Mouse (Mus musculus): ENCODE data around the gene Ccdc87. TPM values are rescaled to one million over a fixed set of nuclear protein-coding genes. Genes with fewer than 3 reads are reported as not detected.

Ccdc87 gene
- polyA plus RNA-seq, 1 experiment from 2014 or later = not detected

DNA sequence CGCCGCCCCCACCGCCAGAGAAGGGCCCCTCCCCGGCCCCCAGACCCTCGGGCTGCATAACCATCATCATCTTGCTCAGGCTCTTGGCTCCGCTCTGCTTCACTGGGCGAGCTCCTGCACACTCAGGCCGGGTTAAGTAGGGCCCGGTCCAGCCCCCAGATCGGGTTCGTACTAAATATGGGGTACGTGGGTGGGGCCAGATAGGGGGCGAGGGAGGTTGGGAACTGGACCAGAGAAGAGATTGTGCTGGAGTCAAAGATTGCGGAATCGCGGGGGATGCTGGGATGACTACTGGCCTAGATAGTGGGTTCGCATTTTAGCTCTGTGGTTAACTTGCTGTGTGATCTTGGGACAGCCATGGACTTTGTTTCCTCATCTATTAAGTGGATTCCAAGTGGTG lies 38.6 kb downstream of the Ccdc87 start, which contains the start of gene Actn3:
Gene Actn3 (minus strand): TSS at position 125 of the 400 bp plus-strand sequence.
- 2% methylated on average over 17 of the region's 17 CpGs for WGBS
- H3K4me1 ChIP-seq = peaks cover 30% of the 10 kb centered on the region
- peak within 1 kb of the TSS; percentile 95 for H3K4me3 ChIP-seq
- H3K27me3 ChIP-seq (ENCODE audit: insufficient read depth, poor library complexity, severe bottlenecking) = peaks cover 3% of the 10 kb centered on the region; the same call in 1 of the 2 replicates
- 0 out of 2 replicates have a peak, but pooled peaks cover 5% of the 10 kb centered on the region for H3K36me3 ChIP-seq
- no peaks in the 10 kb centered on the region for H3K9me3 ChIP-seq
- no peak for DNase-seq (ENCODE audit: low spot score)
- H3K27ac ChIP-seq = peak within 1 kb of the TSS; percentile 87

DNA sequence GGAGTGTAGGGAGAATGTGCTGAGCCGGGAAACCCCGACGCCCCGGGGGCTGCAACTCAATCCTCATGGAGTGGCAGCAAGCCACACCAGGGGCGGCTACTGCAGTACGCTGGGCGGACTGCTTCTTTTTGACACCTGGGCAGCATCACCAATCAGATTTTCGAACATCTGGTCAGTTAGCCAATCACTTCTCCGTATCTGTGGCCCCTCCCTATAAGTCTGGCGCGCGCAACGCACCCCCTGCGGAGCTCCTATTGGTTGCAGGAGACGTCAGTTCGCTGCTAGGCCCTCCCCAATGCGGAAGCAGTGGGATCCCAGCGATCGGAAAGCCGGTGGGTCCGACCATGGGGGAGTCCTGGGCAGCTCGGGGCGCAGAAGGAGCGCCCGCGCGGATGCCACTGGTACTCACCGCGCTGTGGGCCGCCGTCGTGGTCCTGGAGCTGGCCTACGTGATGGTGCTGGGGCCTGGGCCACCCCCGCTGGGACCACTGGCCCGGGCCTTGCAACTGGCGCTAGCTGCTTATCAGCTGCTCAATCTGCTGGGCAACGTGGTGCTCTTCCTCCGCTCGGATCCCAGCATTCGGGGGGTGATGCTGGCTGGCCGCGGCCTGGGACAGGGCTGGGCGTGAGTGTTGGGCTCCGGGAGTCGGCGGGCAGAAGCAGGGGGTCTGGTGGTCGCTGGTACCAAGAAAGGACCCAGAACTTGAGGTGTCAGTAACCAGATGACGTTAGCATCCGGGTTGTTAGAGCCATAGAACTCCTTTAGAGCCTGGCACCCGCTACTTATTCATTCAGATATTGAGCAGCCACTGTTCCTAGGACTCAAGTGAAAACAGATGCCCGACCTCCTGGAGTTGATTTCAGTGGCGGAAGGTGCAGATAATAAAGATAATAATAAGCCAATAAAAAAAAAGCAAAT lies 39.5 kb downstream of the Ccdc87 start, which contains the start of gene Zdhhc24:
Gene Zdhhc24 (plus strand): TSS at position 264 of the 919 bp plus-strand sequence.
- H3K36me3 ChIP-seq = peaks cover 8% of the 10 kb centered on the region; the same call in 1 of the 2 replicates
- peaks cover 3% of the 10 kb centered on the region; the same call in 1 of the 2 replicates for H3K27me3 ChIP-seq (ENCODE audit: insufficient read depth, poor library complexity, severe bottlenecking)
- peaks cover 30% of the 10 kb centered on the region for H3K4me1 ChIP-seq
- peak within 1 kb of the TSS; percentile 87 for H3K27ac ChIP-seq
- WGBS = under 1% methylated on average over 52 of the region's 52 CpGs
- no peaks in the 10 kb centered on the region for H3K9me3 ChIP-seq
- DNase-seq (ENCODE audit: low spot score) = peak; percentile 98
- H3K4me3 ChIP-seq = peak within 1 kb of the TSS; percentile 95

- WGBS = 70% methylated on average over 10 of the region's 10 CpGs
These were observed 40.1 kb downstream of the Ccdc87 start for GRCm38 (mm10) chr19:4879324-4879703.

DNA sequence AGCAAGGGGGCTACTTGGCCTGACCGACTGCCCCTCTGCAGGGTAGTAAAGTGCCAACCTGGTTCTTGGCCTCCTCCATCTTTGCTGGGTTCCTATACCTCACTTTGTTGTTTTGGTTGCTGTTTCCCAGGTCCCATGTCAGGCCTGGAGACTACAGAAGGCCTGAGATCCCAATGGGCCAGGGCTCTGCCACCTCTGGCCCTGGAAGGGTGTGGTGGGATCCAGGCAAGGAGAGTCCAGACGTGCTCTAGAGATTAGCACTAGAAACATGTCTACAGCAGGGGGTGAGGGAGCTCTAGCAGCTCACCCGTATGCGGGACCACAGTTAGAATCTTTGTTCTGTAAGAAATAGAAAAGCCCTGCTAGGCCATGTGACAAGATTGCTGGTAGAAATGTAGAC lies 44.8 kb downstream of the Ccdc87 start:
- DNase-seq (ENCODE audit: low spot score) = no peak

More at GRCm38 (mm10) chr19:4879324-4879703, 40.1 kb downstream of the Ccdc87 start:
- no peaks in the 10 kb centered on the region for H3K9me3 ChIP-seq
- no peak for DNase-seq (ENCODE audit: low spot score)
- no peak overlapping the region for H3K27ac ChIP-seq
- peaks cover 30% of the 10 kb centered on the region for H3K4me1 ChIP-seq
- peaks cover 3% of the 10 kb centered on the region; the same call in 1 of the 2 replicates for H3K27me3 ChIP-seq (ENCODE audit: insufficient read depth, poor library complexity, severe bottlenecking)
- H3K4me3 ChIP-seq = peak overlapping the region; percentile 95
- peaks cover 8% of the 10 kb centered on the region; the same call in 1 of the 2 replicates for H3K36me3 ChIP-seq

GRCm38 (mm10) chr19:4889791-4890190 lies 50.6 kb downstream of the Ccdc87 start:
- peaks cover 52% of the 10 kb centered on the region for H3K27me3 ChIP-seq (ENCODE audit: insufficient read depth, poor library complexity, severe bottlenecking)
- no peak overlapping the region for H3K27ac ChIP-seq
- no peak for DNase-seq (ENCODE audit: low spot score)
- 0 out of 2 replicates have a peak, but pooled peaks cover 8% of the 10 kb centered on the region for H3K4me1 ChIP-seq
- peaks cover 5% of the 10 kb centered on the region; the same call in 1 of the 2 replicates for H3K36me3 ChIP-seq
- no peaks in the 10 kb centered on the region for H3K9me3 ChIP-seq
- no peak overlapping the region for H3K4me3 ChIP-seq
- 62% methylated on average over 10 of the region's 10 CpGs for WGBS

More for the DNA sequence above, 44.8 kb downstream of the Ccdc87 start:
- no peak overlapping the region for H3K27ac ChIP-seq
- peaks cover 8% of the 10 kb centered on the region; the same call in 1 of the 2 replicates for H3K36me3 ChIP-seq
- no peak overlapping the region for H3K4me3 ChIP-seq
- H3K9me3 ChIP-seq = no peaks in the 10 kb centered on the region
- WGBS = 81% methylated on average over 4 of the region's 4 CpGs
- peaks cover 3% of the 10 kb centered on the region; the same call in 1 of the 2 replicates for H3K27me3 ChIP-seq (ENCODE audit: insufficient read depth, poor library complexity, severe bottlenecking)
- H3K4me1 ChIP-seq = 0 out of 2 replicates have a peak, but pooled peaks cover 6% of the 10 kb centered on the region

- Histone ChIP-seq H3K9me3 (no peaks in the 10 kb centered on the region), H3K4me3 (no peak overlapping the region), H3K4me1 (0 out of 2 replicates have a peak, but pooled peaks cover 10% of the 10 kb centered on the region), H3K27ac (no peak overlapping the region), H3K36me3 (peaks cover 5% of the 10 kb centered on the region; the same call in 1 of the 2 replicates), H3K27me3 (ENCODE audit: insufficient read depth, poor library complexity, severe bottlenecking) (peaks cover 61% of the 10 kb centered on the region)
- DNase-seq (ENCODE audit: low spot score) = no peak
- WGBS = 68% methylated on average over 3 of the region's 3 CpGs
These were observed 52.6 kb downstream of the Ccdc87 start for GRCm38 (mm10) chr19:4891798-4892197.

Other genes with a start within 250 kb of the Ccdc87 start
- gene Lrfn4, start 223.7 kb upstream of the Ccdc87 start, polyA plus RNA-seq (2016; fragmentation: Nextera tagmentation; extraction: Ambion mirVana) = 4.4 and 7.2 TPM in 2 replicates
- 53.1 and 61.9 TPM in 2 replicates for gene Rce1, start 213.7 kb upstream of the Ccdc87 start, polyA plus RNA-seq (2016; fragmentation: Nextera tagmentation; extraction: Ambion mirVana)
- 2.1 and 2.2 TPM in 2 replicates for gene Gm960, start 140.7 kb upstream of the Ccdc87 start, polyA plus RNA-seq (2016; fragmentation: Nextera tagmentation; extraction: Ambion mirVana)
- gene Sptbn2, start 128.2 kb upstream of the Ccdc87 start, polyA plus RNA-seq (2016; fragmentation: Nextera tagmentation; extraction: Ambion mirVana) = 0.57 and 1.6 TPM in 2 replicates
- 44.8 and 59.1 TPM in 2 replicates for gene Rbm4b, start 82.9 kb upstream of the Ccdc87 start, polyA plus RNA-seq (2016; fragmentation: Nextera tagmentation; extraction: Ambion mirVana)
- gene Rbm4, start 45.5 kb upstream of the Ccdc87 start, polyA plus RNA-seq (2016; fragmentation: Nextera tagmentation; extraction: Ambion mirVana) = 59.6 and 68.1 TPM in 2 replicates
- gene Gm21992, start 27.8 kb upstream of the Ccdc87 start, polyA plus RNA-seq (2016; fragmentation: Nextera tagmentation; extraction: Ambion mirVana) = 21.5 and 23.0 TPM in 2 replicates
- 78.0 and 92.7 TPM in 2 replicates for gene Rbm14, start 27.7 kb upstream of the Ccdc87 start, polyA plus RNA-seq (2016; fragmentation: Nextera tagmentation; extraction: Ambion mirVana)
- 39.7 and 54.2 TPM in 2 replicates for gene Ccs, start within 50 bp of the Ccdc87 start, polyA plus RNA-seq (2016; fragmentation: Nextera tagmentation; extraction: Ambion mirVana)
- 30.3 and 32.2 TPM in 2 replicates for gene Ctsf, start 15.8 kb downstream of the Ccdc87 start, polyA plus RNA-seq (2016; fragmentation: Nextera tagmentation; extraction: Ambion mirVana)
- 6.8 and 9.9 TPM in 2 replicates for gene Actn3, start 38.5 kb downstream of the Ccdc87 start, polyA plus RNA-seq (2016; fragmentation: Nextera tagmentation; extraction: Ambion mirVana)
- 10.2 and 12.3 TPM in 2 replicates for gene Zdhhc24, start 39.3 kb downstream of the Ccdc87 start, polyA plus RNA-seq (2016; fragmentation: Nextera tagmentation; extraction: Ambion mirVana)
- gene Bbs1, start 67.3 kb downstream of the Ccdc87 start, polyA plus RNA-seq (2016; fragmentation: Nextera tagmentation; extraction: Ambion mirVana) = 3.1 and 3.2 TPM in 2 replicates
- 155 and 156 TPM in 2 replicates for gene Dpp3, start 88.9 kb downstream of the Ccdc87 start, polyA plus RNA-seq (2016; fragmentation: Nextera tagmentation; extraction: Ambion mirVana)
- 0.32 and 1.0 TPM in 2 replicates for gene Peli3, start 103.8 kb downstream of the Ccdc87 start, polyA plus RNA-seq (2016; fragmentation: Nextera tagmentation; extraction: Ambion mirVana)
- 128 and 142 TPM in 2 replicates for gene Mrpl11, start 122.8 kb downstream of the Ccdc87 start, polyA plus RNA-seq (2016; fragmentation: Nextera tagmentation; extraction: Ambion mirVana)
- gene Npas4, start 150.9 kb downstream of the Ccdc87 start, polyA plus RNA-seq (2016; fragmentation: Nextera tagmentation; extraction: Ambion mirVana) = 0.24 and 0.34 TPM in 2 replicates
- 7.6 and 12.0 TPM in 2 replicates for gene Slc29a2, start 184.5 kb downstream of the Ccdc87 start, polyA plus RNA-seq (2016; fragmentation: Nextera tagmentation; extraction: Ambion mirVana)
- 42.8 and 47.8 TPM in 2 replicates for gene B4gat1, start 199.5 kb downstream of the Ccdc87 start, polyA plus RNA-seq (2016; fragmentation: Nextera tagmentation; extraction: Ambion mirVana)
- gene AC124502.3, start 199.5 kb downstream of the Ccdc87 start, polyA plus RNA-seq (2016; fragmentation: Nextera tagmentation; extraction: Ambion mirVana) = 1.6 and 2.5 TPM in 2 replicates
- gene Brms1, start 202.0 kb downstream of the Ccdc87 start, polyA plus RNA-seq (2016; fragmentation: Nextera tagmentation; extraction: Ambion mirVana) = 47.1 and 58.1 TPM in 2 replicates
- gene Rin1, start 211.1 kb downstream of the Ccdc87 start, polyA plus RNA-seq (2016; fragmentation: Nextera tagmentation; extraction: Ambion mirVana) = 4.0 and 5.3 TPM in 2 replicates
- gene Cd248, start 228.7 kb downstream of the Ccdc87 start, polyA plus RNA-seq (2016; fragmentation: Nextera tagmentation; extraction: Ambion mirVana) = 19.0 and 43.4 TPM in 2 replicates
- gene Tmem151a, start 246.2 kb downstream of the Ccdc87 start, polyA plus RNA-seq (2016; fragmentation: Nextera tagmentation; extraction: Ambion mirVana) = 6.4 and 7.6 TPM in 2 replicates
- gene Yif1a, start 249.2 kb downstream of the Ccdc87 start, polyA plus RNA-seq (2016; fragmentation: Nextera tagmentation; extraction: Ambion mirVana) = 94.9 and 104 TPM in 2 replicates